Mouse (Mus musculus) limb, embryonic 11.5 days (tissue): ENCODE results near the gene Psmc2. TPM values are rescaled to one million over a fixed set of nuclear protein-coding genes. Genes with fewer than 3 reads are reported as not detected.

Experiments used
- ATAC-seq: fragments of 200-750 bp; cut with Nextera tagmentation; 2 replicates; pipeline ENCODE4 v1.8.0; 2017; ENCODE audit warnings: low read depth; ENCODE audit not compliant: insufficient number of reproducible peaks, low FRiP score, low TSS enrichment
- DNase-seq: peaks from one replicate; pipeline ENCODE4 v3.0.0-alpha.2; 2015; ENCODE audit warnings: low spot score
- H3K27ac ChIP-seq: fragments of 300-500 bp; sonication (generic); replicated peaks from 2 replicates; pipeline ENCODE4 v1.5.1; 2014; ENCODE audit warnings: low read depth, mild to moderate bottlenecking, low read length
- H3K27me3 ChIP-seq: fragments of 300-500 bp; sonication (generic); 2 replicates; pipeline ENCODE4 v1.6.1; 2014; ENCODE audit warnings: mild to moderate bottlenecking, low read length, mixed read lengths; ENCODE audit not compliant: control insufficient read depth, insufficient read depth
- H3K36me3 ChIP-seq: fragments of 300-500 bp; sonication (generic); 2 replicates; pipeline ENCODE4 v1.6.1; 2014; ENCODE audit warnings: mild to moderate bottlenecking, low read length, moderate library complexity, mixed read lengths; ENCODE audit not compliant: control insufficient read depth, insufficient read depth
- H3K4me1 ChIP-seq: fragments of 300-500 bp; sonication (generic); 2 replicates; pipeline ENCODE4 v1.6.1; 2014; ENCODE audit warnings: low read length, mixed read lengths; ENCODE audit not compliant: control insufficient read depth, insufficient read depth
- H3K4me2 ChIP-seq: fragments of 300-500 bp; sonication (generic); 2 replicates; pipeline ENCODE4 v1.6.1; 2014; ENCODE audit warnings: low read depth, mild to moderate bottlenecking, moderate library complexity; ENCODE audit not compliant: severe bottlenecking
- H3K4me3 ChIP-seq: fragments of 300-500 bp; sonication (generic); 2 replicates; pipeline ENCODE4 v1.5.1; 2014; ENCODE audit warnings: low read depth, low read length
- H3K9ac ChIP-seq: fragments of 300-500 bp; sonication (generic); 2 replicates; pipeline ENCODE4 v1.6.1; 2014; ENCODE audit warnings: mild to moderate bottlenecking, low read length
- H3K9me3 ChIP-seq: fragments of 300-500 bp; sonication (generic); 2 replicates; pipeline ENCODE4 v1.6.1; 2016; ENCODE audit warnings: low read length; ENCODE audit not compliant: control insufficient read depth
- WGBS: fragments of 180-500 bp; shearing (Covaris S2); extraction: QIAGEN DNeasy Blood & Tissue Kit; methylation state at CpG from one replicate; pipeline ENCODE4 v1.1.7; 2014; 5-methylcytosine and 5-hydroxymethylcytosine counted together
- polyA plus RNA-seq: library from polyadenylated mRNA; unstranded; fragments of >200 nt; fragmentation: Nextera tagmentation; extraction: Ambion mirVana; gene quantifications from 2 replicates; pipeline ENCODE4 v1.2.1, GENCODE M21; 2014

The Psmc2 gene
- polyA plus RNA-seq, 1 experiment from 2014 or later = 231 TPM

- H3K4me2 ChIP-seq = no peak overlapping the region
- H3K36me3 ChIP-seq = peaks cover 22% of the 10 kb centered on the region
- H3K27me3 ChIP-seq = no peaks in the 10 kb centered on the region
- no peak overlapping the region for H3K27ac ChIP-seq
- no peak overlapping the region for H3K9ac ChIP-seq
- DNase-seq = no peak
- H3K9me3 ChIP-seq = no peaks in the 10 kb centered on the region
- no peak for ATAC-seq
- H3K4me3 ChIP-seq = no peak overlapping the region
- no peaks in the 10 kb centered on the region for H3K4me1 ChIP-seq
Observed at GRCm38 (mm10) chr5:21744651-21745050, 40.4 kb upstream of the Psmc2 start.

GRCm38 (mm10) chr5:21745966-21746365 is 39.1 kb upstream of the Psmc2 start:
- no peak overlapping the region for H3K4me3 ChIP-seq
- no peaks in the 10 kb centered on the region for H3K9me3 ChIP-seq
- no peak overlapping the region for H3K4me2 ChIP-seq
- H3K36me3 ChIP-seq = peaks cover 18% of the 10 kb centered on the region; the same call in 1 of the 2 replicates
- H3K4me1 ChIP-seq = no peaks in the 10 kb centered on the region
- ATAC-seq = no peak
- H3K27ac ChIP-seq = no peak overlapping the region
- H3K9ac ChIP-seq = no peak overlapping the region
- WGBS = 91% methylated on average over 6 of the region's 8 CpGs
- no peak for DNase-seq
- H3K27me3 ChIP-seq = no peaks in the 10 kb centered on the region

GRCm38 (mm10) chr5:21768506-21768905 is 16.6 kb upstream of the Psmc2 start:
- Histone ChIP-seq H3K27me3 (no peaks in the 10 kb centered on the region), H3K4me2 (no peak overlapping the region), H3K27ac (no peak overlapping the region), H3K4me3 (no peak overlapping the region), H3K36me3 (peaks cover 16% of the 10 kb centered on the region; the same call in 1 of the 2 replicates), H3K9me3 (no peaks in the 10 kb centered on the region), H3K9ac (no peak overlapping the region), H3K4me1 (no peaks in the 10 kb centered on the region)
- 93% methylated on average over 4 of the region's 4 CpGs for WGBS
- DNase-seq (no peak), ATAC-seq (no peak)

- Histone ChIP-seq H3K4me2 (no peak overlapping the region), H3K9ac (no peak overlapping the region), H3K36me3 (peaks cover 21% of the 10 kb centered on the region; the same call in 1 of the 2 replicates), H3K27me3 (no peaks in the 10 kb centered on the region), H3K4me3 (no peak overlapping the region), H3K4me1 (no peaks in the 10 kb centered on the region), H3K9me3 (no peaks in the 10 kb centered on the region), H3K27ac (no peak overlapping the region)
- no peak for ATAC-seq
- no peak for DNase-seq
- 94% methylated on average over 6 of the region's 6 CpGs for WGBS
Observed at GRCm38 (mm10) chr5:21769841-21770240, 15.2 kb upstream of the Psmc2 start.

GRCm38 (mm10) chr5:21776491-21776890 is 8.6 kb upstream of the Psmc2 start:
- Histone ChIP-seq H3K36me3 (peaks cover 16% of the 10 kb centered on the region; the same call in 1 of the 2 replicates), H3K4me2 (no peak overlapping the region), H3K9ac (no peak overlapping the region), H3K27ac (no peak overlapping the region), H3K9me3 (no peaks in the 10 kb centered on the region), H3K27me3 (no peaks in the 10 kb centered on the region), H3K4me3 (no peak overlapping the region), H3K4me1 (no peaks in the 10 kb centered on the region)
- WGBS = 90% methylated on average over 6 of the region's 6 CpGs
- DNase-seq (no peak), ATAC-seq (no peak)

GRCm38 (mm10) chr5:21784161-21785052 is 676 bp upstream of the Psmc2 start:
- Histone ChIP-seq H3K27ac (peak overlapping the region; percentile 47; the same call in 1 of the 2 replicates), H3K4me2 (peak overlapping the region; percentile 94), H3K36me3 (peaks cover 9% of the 10 kb centered on the region), H3K9ac (peak overlapping the region; percentile 81), H3K27me3 (no peaks in the 10 kb centered on the region), H3K4me1 (no peaks in the 10 kb centered on the region; the same call in 1 of the 2 replicates), H3K9me3 (no peaks in the 10 kb centered on the region), H3K4me3 (peak overlapping the region; percentile 97)
- peak; percentile 70 for ATAC-seq
- WGBS = under 1% methylated on average over 51 of the region's 51 CpGs
- DNase-seq = peak; percentile 27

GRCm38 (mm10) chr5:21785776-21786175 is 693 bp downstream of the Psmc2 start:
- H3K27ac ChIP-seq = no peak overlapping the region; the same call in 1 of the 2 replicates
- H3K4me3 ChIP-seq = no peak overlapping the region
- DNase-seq (no peak), ATAC-seq (no peak)
- WGBS = 80% methylated on average over 7 of the region's 7 CpGs
- no peaks in the 10 kb centered on the region for H3K27me3 ChIP-seq
- H3K9ac ChIP-seq = no peak overlapping the region
- H3K9me3 ChIP-seq = no peaks in the 10 kb centered on the region
- peaks cover 5% of the 10 kb centered on the region for H3K36me3 ChIP-seq
- H3K4me1 ChIP-seq = no peaks in the 10 kb centered on the region; the same call in 1 of the 2 replicates
- H3K4me2 ChIP-seq = no peak overlapping the region

- H3K9me3 ChIP-seq = no peaks in the 10 kb centered on the region
- H3K4me2 ChIP-seq = peak overlapping the region; percentile 40
- H3K27ac ChIP-seq = peak overlapping the region; percentile 9
- no peaks in the 10 kb centered on the region; the same call in 1 of the 2 replicates for H3K4me1 ChIP-seq
- peak; percentile 97 for DNase-seq
- H3K27me3 ChIP-seq = no peaks in the 10 kb centered on the region
- peak; percentile 78 for ATAC-seq
- H3K36me3 ChIP-seq = peaks cover 5% of the 10 kb centered on the region; the same call in 1 of the 2 replicates
- 2% methylated on average over 51 of the region's 51 CpGs for WGBS
- H3K4me3 ChIP-seq = peak overlapping the region; percentile 86
- peak overlapping the region; percentile 89 for H3K9ac ChIP-seq
Observed at GRCm38 (mm10) chr5:21786258-21787185, 1.4 kb downstream of the Psmc2 start.
